Mouse (Mus musculus): ENCODE measurements at regions not wholly inside any gene's neighbourhood (a gene's known extent, or its start where the extent isn't known, plus 50 kb on each side); places are given as distances from the start of the nearest gene placed in this dataset.

DNA sequence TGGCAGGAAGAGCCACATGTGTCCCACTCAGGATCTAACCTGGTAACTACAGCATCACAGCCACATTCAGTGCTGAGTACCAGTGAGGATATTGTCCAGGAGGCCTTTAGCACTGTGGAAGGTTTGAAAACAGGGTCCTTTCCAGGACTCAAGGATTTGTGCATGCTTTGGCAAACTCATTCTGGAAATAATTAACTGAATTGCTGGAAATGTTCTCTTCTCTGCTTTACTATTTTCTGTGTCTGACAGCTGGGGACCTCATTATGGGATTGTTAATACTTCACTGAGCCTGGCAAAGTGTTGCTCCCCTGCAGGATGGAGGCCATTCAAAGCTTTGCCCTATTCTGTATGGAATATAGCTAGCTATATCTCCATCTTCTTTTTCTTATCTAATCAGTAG lies 342.8 kb upstream of the Pdzrn3 start:
- no peaks in the 10 kb centered on the region for H3K9me3 ChIP-seq (ENCODE audit: control insufficient read depth, low read length)
- no peak overlapping the region for H3K9ac ChIP-seq (replicated peaks)
- H3K4me3 ChIP-seq (ENCODE audit: insufficient read depth in 1 of 2, low read depth in 2 of 2, low read length in 2 of 2) = no peak overlapping the region
- no peak overlapping the region for H3K4me2 ChIP-seq (ENCODE audit: low read depth)
- no peaks in the 10 kb centered on the region for H3K36me3 ChIP-seq (replicated peaks; ENCODE audit: control insufficient read depth, insufficient read depth, low read depth)
- H3K27me3 ChIP-seq (ENCODE audit: control insufficient read depth, insufficient read depth, low read length) = no peaks in the 10 kb centered on the region
- no peak for TF ChIP-seq CTCF (IDR thresholded peaks at IDR 0.05; ENCODE audit: low read depth)
- no peak overlapping the region for H3K27ac ChIP-seq
- DNase-seq (ENCODE audit: low read depth in 3 of 3, low spot score in 3 of 3) (no peak), ATAC-seq (ENCODE audit: insufficient read depth) (no peak)
- H3K4me1 ChIP-seq (replicated peaks; ENCODE audit: control insufficient read depth in 2 of 2, insufficient read depth in 2 of 2, low read length in 1 of 2) = no peaks in the 10 kb centered on the region

DNA sequence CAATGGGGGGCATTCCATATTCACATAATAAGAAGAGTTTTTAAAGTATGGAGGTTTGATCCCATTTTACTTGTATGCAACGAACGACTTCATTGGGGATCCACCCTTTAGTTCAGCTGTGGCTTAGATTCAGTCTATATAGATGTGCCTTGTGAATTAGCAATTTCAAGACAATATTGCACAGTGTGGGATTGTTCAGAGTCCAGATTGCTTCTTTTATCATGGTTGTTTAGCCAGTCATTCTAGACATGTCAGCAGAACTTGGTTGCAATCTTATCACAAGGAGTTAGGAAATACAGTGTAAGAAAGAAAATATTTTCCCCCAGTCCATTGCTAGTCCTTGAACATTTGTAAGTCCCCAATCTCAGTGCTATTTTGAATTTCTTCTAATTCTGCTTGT lies 312.0 kb upstream of the Pdzrn3 start:
- DNase-seq (ENCODE audit: low read depth in 3 of 3, low spot score in 3 of 3) (no peak), ATAC-seq (ENCODE audit: insufficient read depth) (no peak)
- Histone ChIP-seq H3K27ac (no peak overlapping the region), H3K4me3 (ENCODE audit: insufficient read depth in 1 of 2, low read depth in 2 of 2, low read length in 2 of 2) (no peak overlapping the region), H3K9me3 (ENCODE audit: control insufficient read depth, low read length) (no peaks in the 10 kb centered on the region), H3K27me3 (ENCODE audit: control insufficient read depth, insufficient read depth, low read length) (no peaks in the 10 kb centered on the region), H3K36me3 (replicated peaks; ENCODE audit: control insufficient read depth, insufficient read depth, low read depth) (no peaks in the 10 kb centered on the region), H3K4me1 (replicated peaks; ENCODE audit: control insufficient read depth in 2 of 2, insufficient read depth in 2 of 2, low read length in 1 of 2) (no peaks in the 10 kb centered on the region), H3K9ac (replicated peaks) (no peak overlapping the region), H3K4me2 (ENCODE audit: low read depth) (no peak overlapping the region)
- TF ChIP-seq EP300 (IDR thresholded peaks at IDR 0.05; ENCODE audit: low read depth) (no peak), CTCF (IDR thresholded peaks at IDR 0.05; ENCODE audit: low read depth) (no peak)
- 61% methylated on average over 2 of the region's 2 CpGs for WGBS (ENCODE audit: insufficient replicate concordance)

DNA sequence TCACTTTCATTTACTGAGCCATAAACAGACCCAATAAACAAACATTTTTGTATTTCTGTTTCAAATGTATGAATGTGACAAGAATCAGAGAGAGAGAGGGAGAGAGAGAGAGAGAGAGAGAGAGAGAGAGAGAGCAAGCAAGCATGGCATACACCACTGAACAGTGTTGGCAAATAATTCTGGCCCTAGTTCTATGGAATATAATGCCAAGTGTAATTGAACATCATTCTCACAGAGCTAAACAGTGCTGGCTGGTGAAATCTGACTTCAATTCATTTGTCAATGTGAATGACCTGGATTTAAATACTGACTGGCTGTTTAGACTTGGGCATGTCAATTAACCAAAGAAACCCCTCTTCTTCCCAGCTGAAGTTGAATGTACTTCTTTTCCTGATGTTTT lies 308.9 kb upstream of the Pdzrn3 start:
- Histone ChIP-seq H3K4me1 (replicated peaks; ENCODE audit: control insufficient read depth in 2 of 2, insufficient read depth in 2 of 2, low read length in 1 of 2) (no peaks in the 10 kb centered on the region), H3K9ac (replicated peaks) (no peak overlapping the region), H3K4me3 (ENCODE audit: insufficient read depth in 1 of 2, low read depth in 2 of 2, low read length in 2 of 2) (no peak overlapping the region), H3K36me3 (replicated peaks; ENCODE audit: control insufficient read depth, insufficient read depth, low read depth) (no peaks in the 10 kb centered on the region), H3K4me2 (ENCODE audit: low read depth) (no peak overlapping the region), H3K9me3 (ENCODE audit: control insufficient read depth, low read length) (no peaks in the 10 kb centered on the region), H3K27ac (no peak overlapping the region), H3K27me3 (ENCODE audit: control insufficient read depth, insufficient read depth, low read length) (no peaks in the 10 kb centered on the region)
- TF ChIP-seq CTCF (IDR thresholded peaks at IDR 0.05; ENCODE audit: low read depth) = no peak
- no peak for TF ChIP-seq EP300 (IDR thresholded peaks at IDR 0.05; ENCODE audit: low read depth)
- ATAC-seq (ENCODE audit: insufficient read depth) (no peak), DNase-seq (ENCODE audit: low read depth in 3 of 3, low spot score in 3 of 3) (no peak)

DNA sequence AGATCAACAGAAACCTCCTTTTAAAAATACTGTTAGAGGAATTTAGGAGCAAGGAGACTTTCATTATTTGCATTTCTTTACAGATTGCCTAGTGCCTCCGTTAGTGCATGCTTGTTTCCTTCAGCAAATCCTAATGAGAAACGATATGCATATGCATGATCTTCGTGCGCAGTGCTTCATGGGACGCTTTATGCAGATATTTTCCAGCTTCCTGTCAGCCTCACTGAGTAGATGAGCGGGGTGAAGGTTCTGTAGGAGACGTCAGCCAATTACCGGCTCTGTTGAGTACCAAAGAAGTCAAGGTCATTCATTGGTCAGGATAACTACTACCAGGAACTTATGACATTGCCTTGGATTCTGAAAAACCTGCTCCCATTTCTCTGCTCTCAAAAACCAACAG lies 308.0 kb upstream of the Pdzrn3 start:
- DNase-seq (ENCODE audit: low read depth in 3 of 3, low spot score in 3 of 3) = no peak
- 55% methylated on average over 8 of the region's 8 CpGs for WGBS (ENCODE audit: insufficient replicate concordance)

DNA sequence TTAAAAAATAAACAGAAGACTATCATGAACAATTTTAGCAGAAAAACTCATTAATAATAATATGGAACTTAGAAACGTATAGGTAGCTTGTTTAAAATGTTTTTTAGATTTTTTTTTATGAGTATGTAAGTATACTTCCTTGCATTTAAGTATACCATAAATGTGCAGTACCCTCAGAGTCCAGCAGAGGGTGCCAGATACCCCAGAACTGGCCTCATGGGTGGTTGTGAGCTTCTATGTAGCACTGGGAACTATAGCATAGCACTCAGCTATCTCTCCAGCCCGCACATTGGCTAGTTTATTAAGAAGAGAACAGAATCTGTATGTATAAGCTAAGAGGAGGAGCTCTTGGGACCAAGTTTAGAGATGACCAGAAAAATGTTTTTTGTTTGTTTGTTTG lies 306.7 kb upstream of the Pdzrn3 start:
- H3K36me3 ChIP-seq (replicated peaks; ENCODE audit: control insufficient read depth, insufficient read depth, low read depth) = no peaks in the 10 kb centered on the region
- no peak for DNase-seq (ENCODE audit: low read depth in 3 of 3, low spot score in 3 of 3)
- H3K27me3 ChIP-seq (ENCODE audit: control insufficient read depth, insufficient read depth, low read length) = no peaks in the 10 kb centered on the region
- no peak overlapping the region for H3K27ac ChIP-seq
- no peak for TF ChIP-seq EP300 (IDR thresholded peaks at IDR 0.05; ENCODE audit: low read depth)
- peak; percentile 54 for TF ChIP-seq CTCF (IDR thresholded peaks at IDR 0.05; ENCODE audit: low read depth)
- H3K4me3 ChIP-seq (ENCODE audit: insufficient read depth in 1 of 2, low read depth in 2 of 2, low read length in 2 of 2) = no peak overlapping the region
- H3K4me1 ChIP-seq (replicated peaks; ENCODE audit: control insufficient read depth in 2 of 2, insufficient read depth in 2 of 2, low read length in 1 of 2) = no peaks in the 10 kb centered on the region
- no peaks in the 10 kb centered on the region for H3K9me3 ChIP-seq (ENCODE audit: control insufficient read depth, low read length)
- no peak for ATAC-seq (ENCODE audit: insufficient read depth)
- no peak overlapping the region for H3K4me2 ChIP-seq (ENCODE audit: low read depth)
- 39% methylated on average over 2 of the region's 2 CpGs for WGBS (ENCODE audit: insufficient replicate concordance)
- H3K9ac ChIP-seq (replicated peaks) = no peak overlapping the region

More for the DNA sequence above, 308.0 kb upstream of the Pdzrn3 start:
- no peak for ATAC-seq (ENCODE audit: insufficient read depth)
- no peak overlapping the region for H3K4me3 ChIP-seq (ENCODE audit: insufficient read depth in 1 of 2, low read depth in 2 of 2, low read length in 2 of 2)
- H3K4me2 ChIP-seq (ENCODE audit: low read depth) = no peak overlapping the region
- H3K9me3 ChIP-seq (ENCODE audit: control insufficient read depth, low read length) = no peaks in the 10 kb centered on the region
- H3K27me3 ChIP-seq (ENCODE audit: control insufficient read depth, insufficient read depth, low read length) = no peaks in the 10 kb centered on the region
- no peak for TF ChIP-seq EP300 (IDR thresholded peaks at IDR 0.05; ENCODE audit: low read depth)
- no peak for TF ChIP-seq CTCF (IDR thresholded peaks at IDR 0.05; ENCODE audit: low read depth)
- no peaks in the 10 kb centered on the region for H3K4me1 ChIP-seq (replicated peaks; ENCODE audit: control insufficient read depth in 2 of 2, insufficient read depth in 2 of 2, low read length in 1 of 2)
- no peak overlapping the region for H3K27ac ChIP-seq
- no peaks in the 10 kb centered on the region for H3K36me3 ChIP-seq (replicated peaks; ENCODE audit: control insufficient read depth, insufficient read depth, low read depth)
- H3K9ac ChIP-seq (replicated peaks) = no peak overlapping the region

DNA sequence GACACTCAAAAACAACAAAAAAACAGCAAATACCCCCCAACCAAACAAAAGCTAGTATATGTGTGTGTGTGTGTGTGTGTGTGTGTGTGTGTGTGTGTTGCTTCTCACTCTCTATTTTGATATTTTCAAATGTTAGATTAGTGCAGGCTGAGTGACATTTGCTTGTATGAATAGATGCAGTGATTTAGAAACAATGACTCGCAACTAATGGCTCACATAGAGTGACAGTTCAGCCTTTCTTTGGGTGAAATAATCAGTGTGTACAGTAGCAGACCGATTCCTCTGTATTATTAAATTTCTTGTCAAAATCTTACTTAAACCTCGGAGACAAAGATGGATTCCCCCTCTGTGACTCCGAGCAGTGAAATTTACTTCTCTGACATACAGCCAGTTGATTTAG lies 297.1 kb upstream of the Pdzrn3 start:
- DNase-seq (ENCODE audit: low read depth in 3 of 3, low spot score in 3 of 3) (no peak), ATAC-seq (ENCODE audit: insufficient read depth) (no peak)
- Histone ChIP-seq H3K27ac (no peak overlapping the region), H3K27me3 (ENCODE audit: control insufficient read depth, insufficient read depth, low read length) (no peaks in the 10 kb centered on the region), H3K9ac (replicated peaks) (no peak overlapping the region), H3K4me3 (ENCODE audit: insufficient read depth in 1 of 2, low read depth in 2 of 2, low read length in 2 of 2) (no peak overlapping the region), H3K4me2 (ENCODE audit: low read depth) (no peak overlapping the region), H3K9me3 (ENCODE audit: control insufficient read depth, low read length) (no peaks in the 10 kb centered on the region), H3K4me1 (replicated peaks; ENCODE audit: control insufficient read depth in 2 of 2, insufficient read depth in 2 of 2, low read length in 1 of 2) (no peaks in the 10 kb centered on the region), H3K36me3 (replicated peaks; ENCODE audit: control insufficient read depth, insufficient read depth, low read depth) (no peaks in the 10 kb centered on the region)
- TF ChIP-seq EP300 (IDR thresholded peaks at IDR 0.05; ENCODE audit: low read depth) (no peak), CTCF (IDR thresholded peaks at IDR 0.05; ENCODE audit: low read depth) (no peak)
- 49% methylated on average over 4 of the region's 4 CpGs for WGBS (ENCODE audit: insufficient replicate concordance)
